Mouse (Mus musculus): ENCODE data around the gene Rhbdf1. TPM values are rescaled to one million over a fixed set of nuclear protein-coding genes. Genes with fewer than 3 reads are reported as not detected.

Gene Rhbdf1
- polyA plus RNA-seq, 1 experiment from 2014 or later, result 54.8 TPM

DNA sequence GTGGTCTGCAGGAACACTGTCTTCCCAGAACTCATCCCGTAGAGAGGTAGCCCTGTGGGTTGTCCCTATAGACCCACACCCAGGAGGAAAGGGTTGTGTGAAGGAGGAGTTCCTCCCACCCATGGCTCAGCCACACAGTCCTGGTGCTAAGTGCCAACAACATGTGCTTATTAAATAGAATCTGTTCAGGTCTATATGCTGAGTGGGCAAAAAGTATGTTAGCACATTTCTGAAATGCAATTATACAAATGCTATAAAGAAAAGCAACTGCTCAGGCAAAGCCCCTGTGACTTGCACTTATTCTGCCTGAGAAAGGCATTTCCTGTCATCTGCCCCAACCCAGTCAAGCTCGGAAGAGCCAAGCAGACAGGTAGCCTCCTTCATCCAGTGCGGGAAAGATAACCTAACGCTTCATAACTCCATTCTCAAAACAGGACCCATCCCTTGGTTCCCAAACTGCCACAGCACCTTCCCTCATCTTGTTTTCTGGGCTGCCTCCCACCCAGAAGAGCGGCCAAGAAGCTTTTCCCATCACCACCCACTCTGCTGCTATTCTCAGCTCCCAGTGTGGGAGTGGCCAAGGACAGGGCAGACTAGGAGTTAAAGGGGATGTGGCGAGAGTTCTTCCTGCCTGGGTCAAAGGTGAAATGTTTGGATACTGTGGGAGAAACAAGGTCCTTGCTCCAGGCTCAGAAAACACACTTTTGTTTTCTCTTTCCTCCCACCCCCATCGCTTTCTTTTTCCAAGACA lies 21.3 kb upstream of the Rhbdf1 start:
- Histone ChIP-seq H3K4me2 (replicated peaks; ENCODE audit: low read depth, low read length) (no peak overlapping the region), H3K36me3 (ENCODE audit: insufficient read depth, low read length) (peaks cover 23% of the 10 kb centered on the region; the same call in 1 of the 2 replicates), H3K27ac (ENCODE audit: low read length) (no peak overlapping the region), H3K4me1 (ENCODE audit: insufficient read depth, low read depth, low read length) (no peaks in the 10 kb centered on the region), H3K9ac (replicated peaks; ENCODE audit: low read depth) (no peak overlapping the region), H3K9me3 (ENCODE audit: low read length) (no peaks in the 10 kb centered on the region), H3K27me3 (replicated peaks; ENCODE audit: insufficient read depth, low read length) (no peaks in the 10 kb centered on the region), H3K4me3 (ENCODE audit: low read depth, low read length) (no peak overlapping the region)
- DNase-seq (ENCODE audit: low spot score), result no peak
- ATAC-seq, result peak; percentile 38; the same call in 1 of the 2 replicates
- 63% methylated on average over 7 of the region's 7 CpGs for WGBS
- TF ChIP-seq CTCF (IDR thresholded peaks at IDR 0.05), result no peak
- TF ChIP-seq EP300 (IDR thresholded peaks at IDR 0.05), result no peak

DNA sequence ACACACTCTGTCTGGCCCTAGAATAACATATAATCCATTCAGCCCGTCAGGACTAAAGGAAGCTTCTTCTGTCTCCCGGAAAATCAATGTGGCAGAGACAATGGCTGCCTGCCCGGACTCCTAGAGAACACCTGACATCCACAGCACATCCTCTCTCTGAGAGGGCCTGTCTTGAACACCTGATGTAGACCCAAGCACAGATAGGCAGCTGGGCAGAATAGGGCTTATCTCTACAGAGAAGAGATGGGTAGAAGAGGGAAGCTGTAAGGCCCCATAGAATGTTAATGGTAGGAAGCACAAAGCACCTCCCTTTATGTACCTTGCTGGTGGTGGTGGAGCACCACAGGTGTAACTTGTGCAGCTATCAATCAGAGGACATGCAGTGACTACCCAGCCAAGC lies 20.1 kb upstream of the Rhbdf1 start:
- H3K9ac ChIP-seq (replicated peaks; ENCODE audit: low read depth), result no peak overlapping the region
- H3K4me2 ChIP-seq (replicated peaks; ENCODE audit: low read depth, low read length), result no peak overlapping the region
- TF ChIP-seq CTCF (IDR thresholded peaks at IDR 0.05) (no peak), EP300 (IDR thresholded peaks at IDR 0.05) (no peak)
- ATAC-seq (no peak), DNase-seq (ENCODE audit: low spot score) (no peak)
- H3K4me1 ChIP-seq (ENCODE audit: insufficient read depth, low read depth, low read length), result no peaks in the 10 kb centered on the region; the same call in 1 of the 2 replicates
- 82% methylated on average over 3 of the region's 3 CpGs for WGBS
- peaks cover 18% of the 10 kb centered on the region; the same call in 1 of the 2 replicates for H3K36me3 ChIP-seq (ENCODE audit: insufficient read depth, low read length)
- no peaks in the 10 kb centered on the region for H3K27me3 ChIP-seq (replicated peaks; ENCODE audit: insufficient read depth, low read length)
- H3K4me3 ChIP-seq (ENCODE audit: low read depth, low read length), result no peak overlapping the region
- no peaks in the 10 kb centered on the region for H3K9me3 ChIP-seq (ENCODE audit: low read length)
- H3K27ac ChIP-seq (ENCODE audit: low read length), result no peak overlapping the region

DNA sequence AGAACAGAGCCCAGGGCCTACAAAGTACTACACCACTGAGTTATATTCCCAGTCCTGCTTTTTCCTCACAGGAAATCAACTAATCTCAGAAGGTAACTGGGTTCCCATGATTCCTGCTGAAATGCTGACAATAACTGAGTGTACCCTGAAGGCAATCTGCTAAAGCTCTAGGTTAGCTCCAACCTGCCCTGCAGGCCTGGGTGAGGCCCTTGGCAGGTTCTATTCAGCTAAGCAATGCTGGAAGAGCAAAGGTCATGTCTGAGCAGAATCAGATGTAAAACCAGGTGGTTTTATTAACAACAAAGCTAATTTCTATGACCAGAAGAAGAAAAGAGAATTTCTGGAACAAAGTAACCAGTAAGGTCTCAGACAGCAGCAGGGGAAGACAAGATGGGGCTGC lies 19.3 kb upstream of the Rhbdf1 start:
- DNase-seq (ENCODE audit: low spot score), result no peak
- Histone ChIP-seq H3K9ac (replicated peaks; ENCODE audit: low read depth) (no peak overlapping the region), H3K36me3 (ENCODE audit: insufficient read depth, low read length) (peaks cover 12% of the 10 kb centered on the region; the same call in 1 of the 2 replicates)

DNA sequence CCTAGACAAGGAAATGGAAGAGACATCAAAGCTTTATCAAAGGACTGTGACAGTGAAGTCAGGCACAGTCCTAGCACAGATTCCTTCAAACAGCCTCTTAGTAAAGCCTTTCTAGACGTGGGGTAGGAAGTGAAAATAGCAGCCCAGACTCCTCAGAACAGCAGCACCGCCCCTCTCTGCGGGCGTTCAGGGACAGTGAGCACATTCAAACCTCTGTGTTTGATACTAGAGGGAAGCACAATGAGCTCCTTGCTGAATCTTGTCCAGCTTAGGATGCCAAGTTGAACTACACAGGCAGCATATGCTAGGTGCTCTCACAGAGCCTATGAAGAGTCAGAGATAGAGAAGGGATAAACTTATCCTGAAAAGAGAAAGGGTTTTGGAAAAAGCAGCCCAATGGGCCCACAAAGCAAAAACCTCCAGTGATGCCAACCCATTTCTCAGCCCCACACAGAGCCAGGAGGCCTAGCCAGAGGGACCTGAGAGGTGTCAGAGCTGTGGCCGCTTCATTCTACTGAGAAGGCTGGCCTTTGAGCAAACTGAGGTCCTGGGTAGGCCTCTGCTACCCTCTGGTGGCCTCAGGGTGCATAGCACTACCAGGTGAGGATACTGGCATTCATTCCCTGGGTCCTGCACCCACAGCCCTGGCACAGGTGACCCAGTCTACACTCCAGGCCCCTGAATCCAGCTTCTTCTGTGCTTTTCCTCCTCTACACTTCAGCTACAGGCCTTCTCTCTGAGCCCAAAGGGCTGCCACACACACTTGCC lies 16.2 kb upstream of the Rhbdf1 start:
- H3K4me1 ChIP-seq (ENCODE audit: insufficient read depth, low read depth, low read length), result no peaks in the 10 kb centered on the region; the same call in 1 of the 2 replicates
- H3K36me3 ChIP-seq (ENCODE audit: insufficient read depth, low read length), result peaks cover 9% of the 10 kb centered on the region; the same call in 1 of the 2 replicates
- no peaks in the 10 kb centered on the region for H3K27me3 ChIP-seq (replicated peaks; ENCODE audit: insufficient read depth, low read length)
- TF ChIP-seq CTCF (IDR thresholded peaks at IDR 0.05) (peak; percentile 99), EP300 (IDR thresholded peaks at IDR 0.05) (no peak)
- no peak overlapping the region for H3K27ac ChIP-seq (ENCODE audit: low read length)
- H3K4me2 ChIP-seq (replicated peaks; ENCODE audit: low read depth, low read length), result no peak overlapping the region
- 62% methylated on average over 5 of the region's 5 CpGs for WGBS
- peak; percentile 77 for DNase-seq (ENCODE audit: low spot score)
- H3K9ac ChIP-seq (replicated peaks; ENCODE audit: low read depth), result no peak overlapping the region
- no peaks in the 10 kb centered on the region for H3K9me3 ChIP-seq (ENCODE audit: low read length)
- peak; percentile 70 for ATAC-seq
- no peak overlapping the region for H3K4me3 ChIP-seq (ENCODE audit: low read depth, low read length)

More for the DNA sequence above, 19.3 kb upstream of the Rhbdf1 start:
- Histone ChIP-seq H3K27ac (ENCODE audit: low read length) (no peak overlapping the region), H3K27me3 (replicated peaks; ENCODE audit: insufficient read depth, low read length) (no peaks in the 10 kb centered on the region), H3K4me3 (ENCODE audit: low read depth, low read length) (no peak overlapping the region), H3K4me1 (ENCODE audit: insufficient read depth, low read depth, low read length) (no peaks in the 10 kb centered on the region; the same call in 1 of the 2 replicates), H3K9me3 (ENCODE audit: low read length) (no peaks in the 10 kb centered on the region), H3K4me2 (replicated peaks; ENCODE audit: low read depth, low read length) (no peak overlapping the region)
- TF ChIP-seq EP300 (IDR thresholded peaks at IDR 0.05) (no peak), CTCF (IDR thresholded peaks at IDR 0.05) (no peak)
- no peak for ATAC-seq

DNA sequence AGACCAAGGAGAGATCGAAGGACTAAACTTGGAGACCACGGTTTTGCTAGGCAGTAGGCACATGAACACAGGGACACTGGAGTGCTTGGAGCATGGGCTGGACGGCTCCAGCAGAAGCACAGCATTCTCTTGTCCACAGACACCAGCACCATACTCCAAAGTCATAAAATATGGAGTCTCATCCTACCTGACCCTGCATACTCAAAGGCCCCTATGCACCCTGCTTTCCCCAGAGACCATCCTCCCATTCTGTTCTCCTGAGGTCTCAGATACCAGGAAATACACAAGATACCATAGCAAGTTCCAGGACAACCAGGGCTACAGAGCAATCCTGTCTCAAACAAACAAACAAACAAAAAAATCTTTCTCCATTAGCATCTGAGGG lies 15.3 kb upstream of the Rhbdf1 start:
- TF ChIP-seq CTCF (IDR thresholded peaks at IDR 0.05) (no peak), EP300 (IDR thresholded peaks at IDR 0.05) (no peak)
- ATAC-seq (no peak), DNase-seq (ENCODE audit: low spot score) (no peak)
- Histone ChIP-seq H3K27ac (ENCODE audit: low read length) (no peak overlapping the region), H3K27me3 (replicated peaks; ENCODE audit: insufficient read depth, low read length) (no peaks in the 10 kb centered on the region), H3K36me3 (ENCODE audit: insufficient read depth, low read length) (peaks cover 9% of the 10 kb centered on the region; the same call in 1 of the 2 replicates), H3K9ac (replicated peaks; ENCODE audit: low read depth) (no peak overlapping the region), H3K4me2 (replicated peaks; ENCODE audit: low read depth, low read length) (no peak overlapping the region), H3K4me3 (ENCODE audit: low read depth, low read length) (no peak overlapping the region), H3K9me3 (ENCODE audit: low read length) (no peaks in the 10 kb centered on the region), H3K4me1 (ENCODE audit: insufficient read depth, low read depth, low read length) (no peaks in the 10 kb centered on the region; the same call in 1 of the 2 replicates)
- WGBS, result 89% methylated on average over 3 of the region's 3 CpGs

DNA sequence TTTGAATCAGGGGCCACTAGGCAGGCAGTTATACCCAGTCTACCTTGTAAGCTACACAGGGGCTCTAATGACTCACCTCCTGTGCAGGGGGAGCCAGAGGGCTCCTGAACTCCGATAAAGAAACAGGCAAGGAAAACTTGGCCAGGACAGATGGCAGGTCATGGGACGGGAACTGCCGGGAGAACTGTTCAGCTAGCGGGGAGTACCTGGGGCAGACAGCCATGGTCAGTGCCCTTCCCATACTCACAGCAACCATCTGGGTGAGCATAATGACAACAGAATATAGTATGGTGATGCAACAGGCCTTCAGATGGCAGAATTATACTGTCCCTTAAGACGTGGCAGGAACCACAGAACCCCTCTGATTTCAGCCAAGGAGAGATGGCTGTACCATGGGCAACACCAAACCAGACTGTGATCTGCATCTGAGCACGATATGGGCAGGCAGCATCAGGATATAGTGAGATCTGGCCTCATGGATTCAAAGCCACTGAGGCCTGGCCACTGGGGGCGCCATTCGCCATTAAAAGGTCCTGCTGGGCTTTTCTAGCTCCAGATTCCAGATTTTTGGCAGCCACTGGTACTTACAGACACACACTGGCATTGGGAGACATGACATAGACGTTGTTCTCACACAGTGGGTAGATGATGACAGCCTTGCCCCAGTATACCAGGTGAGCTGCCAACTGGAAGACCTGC lies 14.8 kb upstream of the Rhbdf1 start:
- 63% methylated on average over 9 of the region's 9 CpGs for WGBS
- Histone ChIP-seq H3K4me2 (replicated peaks; ENCODE audit: low read depth, low read length) (no peak overlapping the region), H3K4me1 (ENCODE audit: insufficient read depth, low read depth, low read length) (no peaks in the 10 kb centered on the region; the same call in 1 of the 2 replicates), H3K9me3 (ENCODE audit: low read length) (no peaks in the 10 kb centered on the region), H3K36me3 (ENCODE audit: insufficient read depth, low read length) (peaks cover 9% of the 10 kb centered on the region; the same call in 1 of the 2 replicates), H3K9ac (replicated peaks; ENCODE audit: low read depth) (no peak overlapping the region), H3K4me3 (ENCODE audit: low read depth, low read length) (no peak overlapping the region), H3K27ac (ENCODE audit: low read length) (no peak overlapping the region), H3K27me3 (replicated peaks; ENCODE audit: insufficient read depth, low read length) (no peaks in the 10 kb centered on the region)
- TF ChIP-seq EP300 (IDR thresholded peaks at IDR 0.05) (no peak), CTCF (IDR thresholded peaks at IDR 0.05) (peak; percentile 79)
- DNase-seq (ENCODE audit: low spot score) (peak; percentile 68), ATAC-seq (peak; percentile 24; the same call in 1 of the 2 replicates)
